Mouse (Mus musculus) adrenal gland, postnatal 10 days (tissue): Measurements from ENCODE around the gene Thoc6. TPM values are rescaled to one million over a fixed set of nuclear protein-coding genes. Genes with fewer than 3 reads are reported as not detected.

ENCODE experiments used
- DNase-seq: peaks from one replicate; pipeline ENCODE4 v3.0.0; 2021; ENCODE audit warnings: mixed read lengths
- long read RNA-seq, 2 experiments: library from polyadenylated mRNA; stranded (forward); transcript quantifications; one replicate each; pipeline ENCODE4 v2.0.0; 2021
- total RNA-seq, 2 experiments: library from RNA; stranded (reverse); gene quantifications; 2 replicates each; pipeline ENCODE4 v1.2.3; 2021

The Thoc6 gene
- 10 to 100 TPM; 25.6 to 28.0 TPM for total RNA-seq
- long read RNA-seq, experiment 1, transcript Thoc6-204 (14 exons, 1,431 nt), result minor isoform, 6 of 61 reads
- long read RNA-seq, experiment 1, transcript Thoc6-201 (13 exons, 1,504 nt), result major isoform, 41 of 61 reads
- long read RNA-seq, experiment 1, transcript Thoc6-202 (14 exons, 1,450 nt), result minor isoform, 5 of 61 reads
- long read RNA-seq, experiment 1, partial matches to known transcripts, result 6 of 61 reads
- long read RNA-seq, experiment 1, other reads (novel, unspliced or antisense), result 3 of 61 reads
- long read RNA-seq, experiment 2, transcript Thoc6-201 (13 exons, 1,504 nt), result major isoform, 19 of 28 reads
- long read RNA-seq, experiment 2, partial matches to known transcripts, result 0 of 28 reads
- long read RNA-seq, experiment 2, other reads (novel, unspliced or antisense), result 2 of 28 reads

- DNase-seq, result peak; percentile 93
Measured at GRCm38 (mm10) chr17:23673424-23674073, at the start of gene Thoc6, which contains the start of gene Hcfc1r1. Gene Thoc6, minus strand, starts transcription at chr17:23673882. Gene Hcfc1r1, plus strand, starts transcription at chr17:23673596.

GRCm38 (mm10) chr17:23722376-23723125, 48.9 kb upstream of the Thoc6 start, which contains the start of gene 1520401A03Rik:
Gene 1520401A03Rik, minus strand, starts transcription at chr17:23722783.
- no peak for DNase-seq

GRCm38 (mm10) chr17:23721886-23722285, 48.2 kb upstream of the Thoc6 start:
- no peak for DNase-seq

- DNase-seq, result no peak
Measured at GRCm38 (mm10) chr17:23719455-23719854, 45.8 kb upstream of the Thoc6 start.

- no peak for DNase-seq
Measured at GRCm38 (mm10) chr17:23717003-23717402, 43.3 kb upstream of the Thoc6 start.

- DNase-seq, result peak; percentile 85
Measured at GRCm38 (mm10) chr17:23706212-23706611, 32.5 kb upstream of the Thoc6 start.

- no peak for DNase-seq
Measured at GRCm38 (mm10) chr17:23705525-23706104, 31.9 kb upstream of the Thoc6 start.

- DNase-seq, result no peak
Measured at GRCm38 (mm10) chr17:23704741-23705140, 31.1 kb upstream of the Thoc6 start.

- no peak for DNase-seq
Measured at GRCm38 (mm10) chr17:23703301-23703700, 29.6 kb upstream of the Thoc6 start.

GRCm38 (mm10) chr17:23700079-23700478, 26.4 kb upstream of the Thoc6 start:
- DNase-seq, result peak; percentile 95

- peak; percentile 61 for DNase-seq
Measured at GRCm38 (mm10) chr17:23699131-23700077, 25.7 kb upstream of the Thoc6 start.

GRCm38 (mm10) chr17:23695801-23696200, 22.1 kb upstream of the Thoc6 start:
- DNase-seq, result no peak

- DNase-seq, result no peak
Measured at GRCm38 (mm10) chr17:23694491-23694890, 20.8 kb upstream of the Thoc6 start.

- DNase-seq, result no peak
Measured at GRCm38 (mm10) chr17:23683856-23684672, 10.4 kb upstream of the Thoc6 start, which contains the start of gene Cldn9. Gene Cldn9, minus strand, starts transcription at chr17:23684026.

GRCm38 (mm10) chr17:23683226-23683625, 9.5 kb upstream of the Thoc6 start:
- DNase-seq, result no peak

GRCm38 (mm10) chr17:23682530-23682929, 8.8 kb upstream of the Thoc6 start:
- DNase-seq, result no peak

- DNase-seq, result no peak
Measured at GRCm38 (mm10) chr17:23682092-23682491, 8.4 kb upstream of the Thoc6 start.

GRCm38 (mm10) chr17:23681086-23681485, 7.4 kb upstream of the Thoc6 start:
- peak; percentile 55 for DNase-seq

- DNase-seq, result no peak
Measured at GRCm38 (mm10) chr17:23680336-23680735, 6.7 kb upstream of the Thoc6 start.
